Mouse (Mus musculus): ENCODE measurements around the gene Gnb1l.

- TF ChIP-seq MAX (IDR thresholded peaks at IDR 0.05) (no peak), CEBPB (IDR thresholded peaks at IDR 0.05; ENCODE audit: low read depth) (no peak), CTCF (IDR thresholded peaks at IDR 0.05; ENCODE audit: control insufficient read depth, insufficient read depth, insufficient read length) (no peak), MYOG (IDR thresholded peaks at IDR 0.05; ENCODE audit: control insufficient read depth, extremely low read depth, insufficient read length) (no peak), USF1 (IDR thresholded peaks at IDR 0.05; ENCODE audit: low read depth) (no peak), MYOD1 (IDR thresholded peaks at IDR 0.05; ENCODE audit: control insufficient read depth, insufficient read length, low read depth) (no peak), FOSL1 (IDR thresholded peaks at IDR 0.05; ENCODE audit: insufficient read depth, low read length, poor library complexity, severe bottlenecking) (no peak)
Measured at GRCm38 (mm10) chr16:18528656-18529055, 30.1 kb downstream of the Gnb1l start.
